Mouse (Mus musculus) A20 (cell line): ENCODE results near the gene Scaf11.
A peak's percentile ranks its signal among the peaks of the same experiment; 100 is the strongest.

Source experiments
- DNase-seq: peaks from one replicate; pipeline ENCODE4 v3.0.0-alpha.2; 2011; ENCODE audit warnings: low read depth, low spot score

The Scaf11 gene

GRCm38 (mm10) chr15:96398333-96398732 is 62.3 kb downstream of the Scaf11 start:
- no peak for DNase-seq

GRCm38 (mm10) chr15:96396641-96397344 is 63.9 kb downstream of the Scaf11 start:
- no peak for DNase-seq

- DNase-seq: no peak
Observed at GRCm38 (mm10) chr15:96395071-96395470, 65.6 kb downstream of the Scaf11 start.

GRCm38 (mm10) chr15:96392878-96393277 is 67.8 kb downstream of the Scaf11 start:
- DNase-seq: no peak

- DNase-seq: no peak
Observed at GRCm38 (mm10) chr15:96388565-96388964, 72.1 kb downstream of the Scaf11 start.

GRCm38 (mm10) chr15:96382223-96382622 is 78.4 kb downstream of the Scaf11 start:
- no peak for DNase-seq

- no peak for DNase-seq
Observed at GRCm38 (mm10) chr15:96377701-96378100, 82.9 kb downstream of the Scaf11 start.

- no peak for DNase-seq
Observed at GRCm38 (mm10) chr15:96377263-96377662, 83.4 kb downstream of the Scaf11 start.

- DNase-seq: no peak
Observed at GRCm38 (mm10) chr15:96376214-96376613, 84.4 kb downstream of the Scaf11 start.

- DNase-seq: peak; percentile 12
Observed at GRCm38 (mm10) chr15:96373161-96373560, 87.5 kb downstream of the Scaf11 start.

- no peak for DNase-seq
Observed at GRCm38 (mm10) chr15:96372628-96373027, 88.0 kb downstream of the Scaf11 start.

- DNase-seq: no peak
Observed at GRCm38 (mm10) chr15:96371311-96371710, 89.3 kb downstream of the Scaf11 start.

GRCm38 (mm10) chr15:96366176-96366963 is 94.3 kb downstream of the Scaf11 start:
- no peak for DNase-seq

- DNase-seq: no peak
Observed at GRCm38 (mm10) chr15:96365351-96365750, 95.3 kb downstream of the Scaf11 start.
